Mouse (Mus musculus) CH12.LX (cell line): ENCODE measurements at regions not wholly inside any gene's neighbourhood (a gene's known extent, or its start where the extent isn't known, plus 50 kb on each side); places are given as distances from the start of the nearest gene placed in this dataset.

ENCODE experiments used
- CTCF ChIP-seq, 2 experiments: IDR thresholded peaks in 1 of 2; conservative IDR thresholded peaks in 1 of 2; 2 replicates each; pipeline ENCODE4 v1.5.1; 2011 to 2012; ENCODE audit warnings: low read depth in 2 of 2, low read length in 2 of 2, improper control_type of control experiment in 1 of 2, inconsistent platforms in 1 of 2, mild to moderate bottlenecking in 1 of 2, moderate library complexity in 1 of 2
- EP300 ChIP-seq: IDR thresholded peaks from 2 replicates; pipeline ENCODE4 v1.6.1; 2011; ENCODE audit warnings: low read length, improper control_type of control experiment
- MAZ ChIP-seq: IDR thresholded peaks from 2 replicates; pipeline ENCODE4 v1.6.1; 2012; ENCODE audit warnings: low read depth, mild to moderate bottlenecking, inconsistent platforms, low read length, improper control_type of control experiment, moderate library complexity
- PAX5 ChIP-seq: IDR thresholded peaks from 2 replicates; pipeline ENCODE4 v1.6.1; 2012; ENCODE audit warnings: low read length, inconsistent platforms, mixed read lengths
- POLR2AphosphoS2 ChIP-seq: IDR thresholded peaks from 2 replicates; pipeline ENCODE4 v1.6.1; 2011; ENCODE audit warnings: low read depth, low read length, improper control_type of control experiment
- ZMIZ1 ChIP-seq: IDR thresholded peaks from 2 replicates; pipeline ENCODE4 v1.6.1; 2012; ENCODE audit warnings: low read depth, mild to moderate bottlenecking, inconsistent platforms, low read length, improper control_type of control experiment

- TF ChIP-seq PAX5 (no peak), EP300 (no peak), POLR2AphosphoS2 (no peak), ZMIZ1 (no peak), MAZ (no peak), CTCF (conservative IDR thresholded peaks at IDR 0.05 in 1 of 2, IDR thresholded peaks at IDR 0.05 in 1 of 2; ENCODE audit: low read depth in 2 of 2, low read length in 2 of 2) (peak in 1 of 2 experiments; percentile 17; a peak in 1 of 4 replicates)
Measured at GRCm38 (mm10) chr7:74200661-74201060, 187.2 kb upstream of the St8sia2 start.
